Mouse (Mus musculus) layer of hippocampus, adult 18-20 months (tissue): ENCODE data around the gene Ucp2. TPM values are rescaled to one million over a fixed set of nuclear protein-coding genes. Genes with fewer than 3 reads are reported as not detected.
"Not testable (repeated sequence)": the region's sequence is repeated elsewhere in the genome, so short reads cannot be mapped to it uniquely, and the experiment has no call there.

ENCODE experiments used
- DNase-seq, 2 experiments: peaks; one replicate each; pipeline ENCODE4 v3.0.0; 2022; ENCODE audit warnings: low spot score in 2 of 2
- total RNA-seq, 2 experiments: library from RNA; stranded (reverse); gene quantifications; 2 replicates each; pipeline ENCODE4 v1.2.3; 2021

Ucp2 gene
- total RNA-seq, 2 experiments from 2014 or later = 60.5 to 73.3 TPM

GRCm38 (mm10) chr7:100479100-100479822 lies 13.9 kb upstream of the Ucp2 start:
- DNase-seq = no peak

GRCm38 (mm10) chr7:100479823-100480164 lies 13.3 kb upstream of the Ucp2 start:
- DNase-seq = no peak

- no peak for DNase-seq
Observed at GRCm38 (mm10) chr7:100480175-100480574, 13.0 kb upstream of the Ucp2 start.

- not testable (repeated sequence) for DNase-seq
Observed at GRCm38 (mm10) chr7:100482046-100482445, 11.1 kb upstream of the Ucp2 start.

- no peak for DNase-seq
Observed at GRCm38 (mm10) chr7:100484493-100484892, 8.6 kb upstream of the Ucp2 start.

DNA sequence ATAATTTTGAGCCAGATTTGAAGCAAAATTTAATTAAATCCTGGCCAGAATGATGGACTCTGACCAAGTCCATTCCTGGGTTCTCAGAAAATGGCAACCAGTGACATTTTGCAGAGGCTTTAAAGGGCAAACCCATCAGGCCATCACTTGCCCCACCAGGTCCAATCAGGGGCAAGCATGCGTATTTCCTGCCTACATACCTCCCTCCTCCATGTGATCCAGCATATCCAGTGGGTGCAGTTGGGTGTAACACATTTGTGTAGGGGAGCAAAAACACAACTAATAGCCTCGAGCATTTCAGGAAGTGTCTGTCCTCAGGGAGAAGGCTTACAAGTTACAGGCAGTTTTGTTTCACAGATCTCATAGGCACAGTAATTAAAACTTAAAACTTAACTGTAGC lies 5.8 kb upstream of the Ucp2 start:
- no peak for DNase-seq

GRCm38 (mm10) chr7:100488474-100489048 lies 4.6 kb upstream of the Ucp2 start:
- no peak for DNase-seq

GRCm38 (mm10) chr7:100492391-100493116 lies 583 bp upstream of the Ucp2 start:
- DNase-seq = no peak

GRCm38 (mm10) chr7:100493484-100494414 lies 612 bp downstream of the Ucp2 start:
- no peak for DNase-seq

GRCm38 (mm10) chr7:100494415-100494831 lies 1.3 kb downstream of the Ucp2 start:
- no peak for DNase-seq

GRCm38 (mm10) chr7:100495042-100495441 lies 1.9 kb downstream of the Ucp2 start:
- no peak for DNase-seq

GRCm38 (mm10) chr7:100495581-100496251 lies 2.6 kb downstream of the Ucp2 start:
- DNase-seq = peak; percentile 65 to 74

- no peak for DNase-seq
Observed at GRCm38 (mm10) chr7:100496371-100496770, 3.2 kb downstream of the Ucp2 start.

DNA sequence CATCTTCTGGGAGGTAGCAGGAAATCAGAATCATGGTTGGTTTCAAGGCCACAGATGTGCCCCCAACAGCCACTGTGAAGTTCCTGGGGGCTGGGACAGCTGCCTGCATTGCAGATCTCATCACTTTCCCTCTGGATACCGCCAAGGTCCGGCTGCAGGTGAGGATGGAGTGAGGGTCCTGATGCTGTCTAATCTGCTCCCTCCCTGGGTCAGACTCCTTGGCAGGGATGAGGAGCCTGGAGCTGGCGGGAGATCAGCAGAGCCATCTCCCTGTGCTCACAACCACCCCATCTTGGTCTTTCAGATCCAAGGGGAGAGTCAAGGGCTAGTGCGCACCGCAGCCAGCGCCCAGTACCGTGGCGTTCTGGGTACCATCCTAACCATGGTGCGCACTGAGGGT lies 3.7 kb downstream of the Ucp2 start:
- no peak for DNase-seq

DNA sequence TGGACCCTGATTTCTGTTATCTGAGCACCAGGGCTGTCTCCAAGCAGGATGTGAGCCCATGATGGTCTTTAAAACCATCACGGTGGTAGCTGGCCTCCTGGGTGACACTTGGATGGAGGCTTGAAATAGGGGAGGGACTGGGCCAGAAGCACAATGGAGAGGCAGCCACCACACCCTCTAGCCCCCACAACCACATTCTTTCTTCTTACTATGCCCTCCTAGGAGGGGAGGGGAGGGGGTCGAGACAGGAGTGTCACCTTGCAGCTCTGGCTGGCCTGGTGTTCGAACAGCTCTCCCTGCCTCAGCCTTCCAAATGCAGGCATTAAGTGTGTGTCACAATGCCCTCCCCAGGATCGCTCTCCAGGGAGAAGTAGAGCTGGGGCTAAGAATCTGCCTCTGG lies 4.3 kb downstream of the Ucp2 start:
- no peak for DNase-seq

DNA sequence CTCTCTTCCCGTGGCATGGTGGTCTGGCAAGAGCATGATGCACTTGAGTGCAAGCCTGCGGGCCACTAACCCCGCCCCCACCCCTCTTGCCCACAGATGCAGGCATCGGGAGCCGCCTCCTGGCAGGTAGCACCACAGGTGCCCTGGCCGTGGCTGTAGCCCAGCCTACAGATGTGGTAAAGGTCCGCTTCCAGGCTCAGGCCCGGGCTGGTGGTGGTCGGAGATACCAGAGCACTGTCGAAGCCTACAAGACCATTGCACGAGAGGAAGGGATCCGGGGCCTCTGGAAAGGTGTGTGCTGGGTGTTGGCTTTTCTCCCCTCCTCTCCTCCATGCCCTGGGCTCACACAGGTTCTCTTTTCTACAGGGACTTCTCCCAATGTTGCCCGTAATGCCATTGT lies 4.8 kb downstream of the Ucp2 start:
- no peak for DNase-seq

DNA sequence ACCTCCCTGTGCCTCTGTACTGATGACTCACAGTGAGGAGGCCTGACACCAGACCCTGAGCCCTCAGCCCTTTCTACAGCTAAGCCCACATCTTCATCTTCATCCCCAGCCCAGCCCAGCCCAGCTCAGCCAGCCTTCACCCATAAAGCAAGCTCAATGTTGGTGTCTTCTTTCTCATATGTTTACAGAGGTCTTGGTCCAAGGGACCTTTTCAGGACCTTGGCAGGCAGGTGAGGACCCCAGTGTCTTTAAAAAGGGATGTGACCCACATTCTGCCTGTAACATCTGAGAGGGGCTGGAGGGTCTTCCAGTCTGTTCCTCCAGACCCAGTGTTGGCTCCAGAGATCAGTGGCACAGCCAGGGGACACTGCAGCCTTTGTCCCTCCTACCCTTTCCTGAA lies 6.3 kb downstream of the Ucp2 start:
- DNase-seq = no peak

DNA sequence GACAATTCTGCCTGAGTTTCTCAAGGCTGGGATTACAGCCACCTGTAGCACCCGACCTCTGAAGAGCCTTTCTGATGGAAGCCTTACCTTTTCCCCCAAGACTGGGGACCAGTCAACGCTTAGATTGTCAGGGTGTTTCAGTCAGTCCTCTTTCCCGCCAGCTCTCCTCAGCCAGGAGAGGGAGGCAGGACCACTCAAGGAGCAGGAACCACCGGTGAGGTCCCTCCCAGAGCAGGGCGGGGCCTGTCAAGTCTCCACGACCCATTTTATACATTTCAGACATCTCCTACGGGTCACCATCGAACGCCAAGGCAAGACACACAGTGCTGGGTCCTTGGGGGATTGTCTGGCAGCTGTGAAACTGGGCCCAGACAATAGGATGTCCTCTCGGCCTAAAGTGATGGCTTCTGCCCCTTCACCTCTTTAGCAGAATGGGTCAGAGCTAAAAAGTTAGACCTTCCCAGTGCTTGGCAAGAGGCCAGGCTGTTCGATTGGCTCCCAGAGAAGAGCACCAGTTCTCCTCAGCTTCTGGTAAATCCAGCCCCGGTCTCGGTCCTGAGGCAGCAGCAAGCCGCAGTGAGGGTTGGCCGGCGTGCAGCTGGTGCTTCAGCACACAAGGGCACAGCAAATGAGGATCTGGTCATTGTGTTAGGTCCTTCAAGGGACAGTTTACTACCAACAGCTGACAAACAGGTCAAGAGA lies 7.3 kb downstream of the Ucp2 start:
- no peak for DNase-seq

GRCm38 (mm10) chr7:100501027-100501843 lies 8.1 kb downstream of the Ucp2 start:
- DNase-seq = no peak
